Comparison of ENCODE assay signal across 19 mouse cellular contexts in genomic region chr2:59414612-59415011, GRCm38 (mm10).
A peak's percentile ranks its signal among the peaks of the same experiment; 100 is the strongest.
DNase-seq lines count a peak whose midpoint lies in the region; ATAC-seq and TF ChIP-seq lines count a peak whose summit lies in the region.
"Had no signal": no experiment of that assay in that cellular context is flagged by ENCODE, and none has a peak within 500 bp of the region (broad histone marks: within the 10 kb centered on the region; RNA-seq: fewer than 3 reads in every experiment).

No protein-coding gene starts in this region.

- 0 out of 2 replicates have a peak overlapping the region, but pooled peaks have one; percentile 8 for H3K4me2 ChIP-seq in forebrain, postnatal 0 days (ENCODE audit: low read depth)
- no peak overlapping the region for H3K4me2 ChIP-seq in forebrain, embryonic 16.5 days (ENCODE audit: low read length)
- H3K4me2 ChIP-seq in midbrain, embryonic 12.5 days (replicated peaks): no peak overlapping the region
- peak overlapping the region; percentile 29 for H3K4me2 ChIP-seq in midbrain, embryonic 16.5 days (ENCODE audit: low read length)
- H3K4me2 ChIP-seq: embryonic facial prominence, embryonic 12.5 days; forebrain, embryonic 15.5 days; heart, embryonic 12.5 days had no signal

- 65% methylated on average over 9 of the region's 9 CpGs for WGBS in forebrain, postnatal 0 days
- 66% methylated on average over 9 of the region's 9 CpGs for WGBS in forebrain, embryonic 16.5 days
- 69% methylated on average over 9 of the region's 9 CpGs for WGBS in midbrain, embryonic 12.5 days
- 39% methylated on average over 9 of the region's 9 CpGs for WGBS in midbrain, embryonic 16.5 days

- peak; percentile 16; the same call in 1 of the 2 replicates for TF ChIP-seq CTCF in forebrain, postnatal 0 days (IDR thresholded peaks at IDR 0.05; ENCODE audit: low read depth)
- peak; percentile 61 for TF ChIP-seq CTCF in layer of hippocampus, adult 2 months (conservative IDR thresholded peaks at IDR 0.05)

- H3K9me3 ChIP-seq in forebrain, postnatal 0 days (ENCODE audit: low read length): 0 out of 2 replicates have a peak, but pooled peaks cover 5% of the 10 kb centered on the region
- no peaks in the 10 kb centered on the region for H3K9me3 ChIP-seq in forebrain, embryonic 16.5 days (ENCODE audit: control insufficient read depth, low read length)
- H3K9me3 ChIP-seq in midbrain, embryonic 12.5 days: no peaks in the 10 kb centered on the region
- H3K9me3 ChIP-seq in midbrain, embryonic 16.5 days (replicated peaks; ENCODE audit: control insufficient read depth, low read length, poor library complexity, severe bottlenecking): no peaks in the 10 kb centered on the region
- H3K9me3 ChIP-seq: embryonic facial prominence, embryonic 12.5 days; forebrain, embryonic 15.5 days; G1E had no signal

- no peaks in the 10 kb centered on the region for H3K27me3 ChIP-seq in forebrain, postnatal 0 days (ENCODE audit: insufficient read depth, low read length)
- no peaks in the 10 kb centered on the region for H3K27me3 ChIP-seq in forebrain, embryonic 16.5 days (replicated peaks; ENCODE audit: control insufficient read depth, insufficient read depth, low read length)
- H3K27me3 ChIP-seq in midbrain, embryonic 12.5 days: no peaks in the 10 kb centered on the region
- no peaks in the 10 kb centered on the region for H3K27me3 ChIP-seq in midbrain, embryonic 16.5 days (ENCODE audit: control insufficient read depth, insufficient read depth, low read depth, low read length)
- H3K27me3 ChIP-seq: embryonic facial prominence, embryonic 12.5 days; forebrain, embryonic 15.5 days; heart, embryonic 12.5 days had no signal

- no peak overlapping the region for H3K4me3 ChIP-seq in forebrain, postnatal 0 days (ENCODE audit: low read depth, low read length)
- no peak overlapping the region for H3K4me3 ChIP-seq in forebrain, embryonic 16.5 days (replicated peaks; ENCODE audit: low read length)
- peak overlapping the region; percentile 39 for H3K4me3 ChIP-seq in layer of hippocampus, adult 2 months
- H3K4me3 ChIP-seq in midbrain, embryonic 12.5 days: no peak overlapping the region
- no peak overlapping the region for H3K4me3 ChIP-seq in midbrain, embryonic 16.5 days (ENCODE audit: low read depth, low read length)
- H3K4me3 ChIP-seq: embryonic facial prominence, embryonic 12.5 days; forebrain, embryonic 15.5 days; heart, embryonic 12.5 days had no signal

- ATAC-seq in forebrain, postnatal 0 days: no peak
- ATAC-seq in forebrain, embryonic 16.5 days: no peak
- ATAC-seq in midbrain, embryonic 12.5 days (ENCODE audit: low FRiP score, low read depth): peak; percentile 32; the same call in 1 of the 2 replicates
- ATAC-seq in midbrain, embryonic 16.5 days: peak; percentile 21; the same call in 1 of the 2 replicates
- ATAC-seq in cerebellum, adult (ENCODE audit: insufficient number of reproducible peaks, low FRiP score, low TSS enrichment): no peak
- ATAC-seq: CD4-positive, CD25-positive, alpha-beta regulatory T cell, adult 4 months; forebrain, embryonic 15.5 days had no signal

- H3K4me1 ChIP-seq in forebrain, postnatal 0 days (ENCODE audit: insufficient read depth): no peaks in the 10 kb centered on the region
- no peaks in the 10 kb centered on the region for H3K4me1 ChIP-seq in forebrain, embryonic 16.5 days (replicated peaks; ENCODE audit: control insufficient read depth, insufficient read depth, low read length)
- H3K4me1 ChIP-seq in midbrain, embryonic 12.5 days: peaks cover 14% of the 10 kb centered on the region
- H3K4me1 ChIP-seq in midbrain, embryonic 16.5 days (ENCODE audit: control insufficient read depth, insufficient read depth, low read length): 0 out of 2 replicates have a peak, but pooled peaks cover 10% of the 10 kb centered on the region
- H3K4me1 ChIP-seq: embryonic facial prominence, embryonic 12.5 days; forebrain, embryonic 15.5 days had no signal

- H3K27ac ChIP-seq in forebrain, postnatal 0 days (ENCODE audit: low read depth, low read length): no peak overlapping the region
- no peak overlapping the region for H3K27ac ChIP-seq in forebrain, embryonic 16.5 days (ENCODE audit: low read length)
- peak overlapping the region; percentile 25; the same call in 1 of the 2 replicates for H3K27ac ChIP-seq in layer of hippocampus, adult 2 months
- H3K27ac ChIP-seq in midbrain, embryonic 12.5 days (replicated peaks): no peak overlapping the region
- H3K27ac ChIP-seq in midbrain, embryonic 16.5 days (ENCODE audit: low read length): no peak overlapping the region
- H3K27ac ChIP-seq: embryonic facial prominence, embryonic 12.5 days; forebrain, embryonic 15.5 days had no signal

- no peak overlapping the region for H3K9ac ChIP-seq in forebrain, postnatal 0 days
- no peak overlapping the region for H3K9ac ChIP-seq in forebrain, embryonic 16.5 days (replicated peaks; ENCODE audit: low read depth, low read length)
- H3K9ac ChIP-seq in midbrain, embryonic 12.5 days (replicated peaks): no peak overlapping the region
- no peak overlapping the region for H3K9ac ChIP-seq in midbrain, embryonic 16.5 days (ENCODE audit: low read depth, low read length)
- H3K9ac ChIP-seq: embryonic facial prominence, embryonic 12.5 days; forebrain, embryonic 15.5 days; heart, embryonic 12.5 days had no signal

- DNase-seq in forebrain, postnatal 0 days: no peak
- DNase-seq in layer of hippocampus, adult 2 months (ENCODE audit: low spot score in 2 of 2): no peak
- no peak for DNase-seq in layer of hippocampus, adult 9-10 months (ENCODE audit: low spot score)
- DNase-seq in left cerebral cortex, adult 11 months (ENCODE audit: low spot score): no peak
- DNase-seq: adrenal gland, postnatal 10 days; B cell, adult 2 months; cerebellum, adult 11-12 months; cerebellum, adult 9-10 months; cerebellum, postnatal 25 days; gastrocnemius, postnatal 14 days had no signal

- H3K36me3 ChIP-seq in forebrain, postnatal 0 days (ENCODE audit: insufficient read depth): no peaks in the 10 kb centered on the region
- H3K36me3 ChIP-seq in forebrain, embryonic 16.5 days (ENCODE audit: control insufficient read depth, insufficient read depth): no peaks in the 10 kb centered on the region
- H3K36me3 ChIP-seq in midbrain, embryonic 12.5 days: no peaks in the 10 kb centered on the region
- H3K36me3 ChIP-seq in midbrain, embryonic 16.5 days (ENCODE audit: control insufficient read depth, insufficient read depth, low read length): no peaks in the 10 kb centered on the region
- H3K36me3 ChIP-seq: embryonic facial prominence, embryonic 12.5 days; forebrain, embryonic 15.5 days; G1E; heart, embryonic 12.5 days had no signal

Comparison
In these comparisons a context has a peak if more than half of its experiments do, and no peak if none do; other contexts are left out.
1. H3K4me2 ChIP-seq: peak in forebrain, postnatal 0 days (single experiment) and midbrain, embryonic 16.5 days (single experiment); none in forebrain, embryonic 16.5 days (single experiment) and midbrain, embryonic 12.5 days (single experiment).
2. ATAC-seq: peak in midbrain, embryonic 12.5 days (single experiment) and midbrain, embryonic 16.5 days (single experiment); none in forebrain, postnatal 0 days (single experiment), forebrain, embryonic 16.5 days (single experiment) and cerebellum, adult (single experiment).